Mouse (Mus musculus): ENCODE results near the gene Musk.

The Musk gene

GRCm38 (mm10) chr4:58413188-58414185 is 127.7 kb downstream of the Musk start:
- DNase-seq (ENCODE audit: low read depth, low spot score): no peak

- no peak for DNase-seq (ENCODE audit: low read depth, low spot score)
Measured at GRCm38 (mm10) chr4:58415537-58415936, 129.8 kb downstream of the Musk start.

GRCm38 (mm10) chr4:58417319-58417718 is 131.6 kb downstream of the Musk start:
- DNase-seq (ENCODE audit: low read depth, low spot score): no peak

GRCm38 (mm10) chr4:58419225-58419624 is 133.5 kb downstream of the Musk start:
- DNase-seq (ENCODE audit: low read depth, low spot score): no peak

- no peak for DNase-seq (ENCODE audit: low read depth, low spot score)
Measured at GRCm38 (mm10) chr4:58423276-58423930, 137.6 kb downstream of the Musk start.

Data from retina, postnatal 7 days (tissue).